Mouse (Mus musculus) liver, embryonic 14.5 days (tissue): ENCODE measurements around the gene Rap2a. TPM values are rescaled to one million over a fixed set of nuclear protein-coding genes. Genes with fewer than 3 reads are reported as not detected.

Source experiments
- ATAC-seq: fragments of 200-750 bp; cut with Nextera tagmentation; 2 replicates; pipeline ENCODE4 v1.8.0; 2017; ENCODE audit warnings: moderate number of reproducible peaks, mild to moderate bottlenecking, moderate library complexity; ENCODE audit not compliant: insufficient read depth
- DNase-seq, 3 experiments: peaks; one replicate each; pipeline ENCODE4 v3.0.0-alpha.2; 2012 to 2013; ENCODE audit warnings: low read depth in 3 of 3, low spot score in 3 of 3
- H3K27ac ChIP-seq: fragments of 300-500 bp; sonication (generic); 2 replicates; pipeline ENCODE4 v1.5.1; 2014; ENCODE audit warnings: moderate library complexity, mild to moderate bottlenecking, control low read depth, inconsistent platforms
- H3K27me3 ChIP-seq: fragments of 300-500 bp; sonication (generic); 2 replicates; pipeline ENCODE4 v1.6.1; 2014; ENCODE audit warnings: mild to moderate bottlenecking, low read length, moderate library complexity; ENCODE audit not compliant: control insufficient read depth, insufficient read depth
- H3K36me3 ChIP-seq: fragments of 300-500 bp; sonication (generic); replicated peaks from 2 replicates; pipeline ENCODE4 v1.6.1; 2014; ENCODE audit warnings: low read depth; ENCODE audit not compliant: control insufficient read depth, insufficient read depth
- H3K4me1 ChIP-seq, 2 experiments: fragments of 200-500 bp in 1 of 2; fragments of 300-500 bp in 1 of 2; sonication (generic) in 1 of 2; replicated peaks; 2 replicates each; pipeline ENCODE4 v1.6.1; 2012 to 2014; ENCODE audit warnings: antibody characterized with exemption in 1 of 2, inconsistent platforms in 1 of 2, low read length in 1 of 2; ENCODE audit not compliant: control insufficient read depth in 2 of 2, insufficient read depth in 2 of 2
- H3K4me2 ChIP-seq: fragments of 300-500 bp; sonication (generic); 2 replicates; pipeline ENCODE4 v1.6.1; 2014; ENCODE audit warnings: low read depth, mild to moderate bottlenecking, control low read depth, moderate library complexity
- H3K4me3 ChIP-seq, 2 experiments: fragments of 200-500 bp in 1 of 2; fragments of 300-500 bp in 1 of 2; sonication (generic) in 1 of 2; 2 replicates each; pipeline ENCODE4 v1.5.1; 2012 to 2014; ENCODE audit warnings: low read depth in 2 of 2, low read length in 2 of 2, mild to moderate bottlenecking in 2 of 2, control low read depth in 1 of 2, inconsistent platforms in 1 of 2, moderate library complexity in 1 of 2; ENCODE audit not compliant: insufficient read depth in 1 of 2
- H3K9ac ChIP-seq: fragments of 300-500 bp; sonication (generic); replicated peaks from 2 replicates; pipeline ENCODE4 v1.6.1; 2014; ENCODE audit warnings: mild to moderate bottlenecking, control low read depth, moderate library complexity
- H3K9me3 ChIP-seq: fragments of 300-500 bp; sonication (generic); 2 replicates; pipeline ENCODE4 v1.6.1; 2016; ENCODE audit warnings: low read length, mixed read lengths; ENCODE audit not compliant: control insufficient read depth
- CTCF ChIP-seq: IDR thresholded peaks from 2 replicates; pipeline ENCODE4 v1.5.1; 2016; ENCODE audit warnings: antibody characterized with exemption, low read depth, control low read depth
- EP300 ChIP-seq: IDR thresholded peaks from 2 replicates; pipeline ENCODE4 v1.6.1; 2016; ENCODE audit warnings: antibody characterized with exemption, low read depth
- WGBS: fragments of 180-500 bp; shearing (Covaris S2); extraction: QIAGEN DNeasy Blood & Tissue Kit; methylation state at CpG from one replicate; pipeline ENCODE4 v1.1.7; 2014; ENCODE audit not compliant: insufficient replicate concordance; 5-methylcytosine and 5-hydroxymethylcytosine counted together
- polyA plus RNA-seq, 2 experiments: library from polyadenylated mRNA; depleted of rRNA in 1 of 2; stranded (reverse) in 1 of 2; unstranded in 1 of 2; fragments of >200 nt; fragmentation: Nextera tagmentation in 1 of 2; extraction: Ambion mirVana in 1 of 2; gene quantifications; 2 replicates each; pipeline versions ENCODE4 v1.2.1 to v1.2.3; 2012 to 2014

Rap2a gene
- polyA plus RNA-seq, 2 experiments, result 2.1 to 2.5 TPM

DNA sequence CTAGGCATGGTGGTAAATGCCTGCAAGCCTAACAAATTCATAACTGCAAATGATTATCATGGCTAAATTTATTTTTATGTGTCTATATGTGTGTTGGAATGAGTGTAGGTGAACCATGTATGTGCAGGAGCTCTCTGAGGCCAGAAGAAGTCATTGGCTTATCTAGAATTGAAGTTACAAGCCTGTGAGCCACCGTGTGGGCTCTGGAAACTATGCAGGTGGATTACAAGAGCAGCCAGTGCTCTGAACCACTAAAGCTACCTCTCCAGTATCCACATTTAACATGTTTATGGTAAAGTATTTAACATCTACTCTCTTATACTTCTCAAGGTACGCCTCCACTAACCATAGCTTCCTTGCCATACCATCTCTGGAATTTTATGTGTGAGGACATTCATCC, 66.7 kb downstream of the Rap2a start:
- TF ChIP-seq EP300 (no peak), CTCF (no peak)
- Histone ChIP-seq H3K4me3 (no peak overlapping the region), H3K4me1 (no peaks in the 10 kb centered on the region; a peak in 1 of 4 replicates), H3K27ac (no peak overlapping the region), H3K27me3 (no peaks in the 10 kb centered on the region), H3K36me3 (no peaks in the 10 kb centered on the region), H3K4me2 (no peak overlapping the region), H3K9ac (no peak overlapping the region), H3K9me3 (no peaks in the 10 kb centered on the region)
- ATAC-seq (no peak), DNase-seq (no peak)
- WGBS, result 35% methylated on average over 2 of the region's 2 CpGs

Other genes starting within 250 kb of the Rap2a start
- gene Mbnl2, start 202.8 kb upstream of the Rap2a start, polyA plus RNA-seq (2012; rRNA removed), result 6.5 and 6.8 TPM in 2 replicates
- 13.5 and 13.7 TPM in 2 replicates for gene Mbnl2, start 202.8 kb upstream of the Rap2a start, polyA plus RNA-seq (2014; fragmentation: Nextera tagmentation; extraction: Ambion mirVana)